Mouse (Mus musculus) gonadal fat pad, adult 2 months (tissue): ENCODE data around the gene Arl9. TPM values are rescaled to one million over a fixed set of nuclear protein-coding genes. Genes with fewer than 3 reads are reported as not detected.
"Not testable (repeated sequence)": the region's sequence is repeated elsewhere in the genome, so short reads cannot be mapped to it uniquely, and the experiment has no call there.

Source experiments
- DNase-seq: peaks from one replicate; pipeline ENCODE4 v3.0.0-alpha.2; 2012; ENCODE audit warnings: low read depth
- polyA plus RNA-seq: library from polyadenylated mRNA; depleted of rRNA; stranded (reverse); fragments of >200 nt; gene quantifications from 2 replicates; pipeline ENCODE4 v1.2.3, GENCODE M21; 2012; rRNA removed

Gene Arl9
- polyA plus RNA-seq: 0.82 and 1.2 TPM in 2 replicates

GRCm38 (mm10) chr5:77004051-77004821 lies at the start of gene Arl9:
Gene Arl9 (plus strand): TSS chr5:77004055.
- no peak for DNase-seq

GRCm38 (mm10) chr5:76954271-76954900 lies 49.5 kb upstream of the Arl9 start:
- DNase-seq: no peak

GRCm38 (mm10) chr5:76955474-76955873 lies 48.4 kb upstream of the Arl9 start:
- DNase-seq: no peak

GRCm38 (mm10) chr5:76957954-76958353 lies 45.9 kb upstream of the Arl9 start:
- no peak for DNase-seq

- no peak for DNase-seq
Measured at GRCm38 (mm10) chr5:76959587-76959986, 44.3 kb upstream of the Arl9 start.

- DNase-seq: no peak
Measured at GRCm38 (mm10) chr5:76962545-76962944, 41.3 kb upstream of the Arl9 start.

- DNase-seq: no peak
Measured at GRCm38 (mm10) chr5:76964651-76965050, 39.2 kb upstream of the Arl9 start.

GRCm38 (mm10) chr5:76969250-76969649 lies 34.6 kb upstream of the Arl9 start:
- no peak for DNase-seq

GRCm38 (mm10) chr5:76971115-76971514 lies 32.7 kb upstream of the Arl9 start:
- DNase-seq: not testable (repeated sequence)

GRCm38 (mm10) chr5:76973488-76973887 lies 30.4 kb upstream of the Arl9 start:
- no peak for DNase-seq

- no peak for DNase-seq
Measured at GRCm38 (mm10) chr5:76974207-76974553, 29.7 kb upstream of the Arl9 start.

- DNase-seq: no peak
Measured at GRCm38 (mm10) chr5:76974554-76975285, 29.1 kb upstream of the Arl9 start, which contains the start of gene Srp72. Gene Srp72 (plus strand): TSS chr5:76974683.

- no peak for DNase-seq
Measured at GRCm38 (mm10) chr5:76975736-76976135, 28.1 kb upstream of the Arl9 start.

GRCm38 (mm10) chr5:76984015-76984414 lies 19.8 kb upstream of the Arl9 start:
- no peak for DNase-seq

- DNase-seq: no peak
Measured at GRCm38 (mm10) chr5:76990789-76991188, 13.1 kb upstream of the Arl9 start.

GRCm38 (mm10) chr5:76993174-76993814 lies 10.6 kb upstream of the Arl9 start:
- DNase-seq: no peak

GRCm38 (mm10) chr5:76998416-76998815 lies 5.4 kb upstream of the Arl9 start:
- DNase-seq: no peak

- no peak for DNase-seq
Measured at GRCm38 (mm10) chr5:77001192-77001591, 2.7 kb upstream of the Arl9 start.

GRCm38 (mm10) chr5:77010352-77010751 lies 6.5 kb downstream of the Arl9 start:
- DNase-seq: no peak

GRCm38 (mm10) chr5:77011082-77011481 lies 7.2 kb downstream of the Arl9 start:
- DNase-seq: no peak

GRCm38 (mm10) chr5:77013171-77013570 lies 9.3 kb downstream of the Arl9 start:
- DNase-seq: no peak
